Mouse (Mus musculus) liver, embryonic 16.5 days (tissue): ENCODE results near the gene Gm28048. TPM values are rescaled to one million over a fixed set of nuclear protein-coding genes. Genes with fewer than 3 reads are reported as not detected.

Source experiments
- ATAC-seq: fragments of 200-750 bp; cut with Nextera tagmentation; 2 replicates; pipeline ENCODE4 v1.8.0; 2017; ENCODE audit warnings: low read depth, mild to moderate bottlenecking, moderate number of reproducible peaks, moderate library complexity
- H3K27ac ChIP-seq: fragments of 300-500 bp; sonication (generic); 2 replicates; pipeline ENCODE4 v1.5.1; 2014; ENCODE audit warnings: mild to moderate bottlenecking, low read length
- H3K27me3 ChIP-seq: fragments of 300-500 bp; sonication (generic); 2 replicates; pipeline ENCODE4 v1.6.1; 2014; ENCODE audit warnings: low read depth, low read length, mixed read lengths; ENCODE audit not compliant: control insufficient read depth, insufficient read depth
- H3K36me3 ChIP-seq: fragments of 300-500 bp; sonication (generic); 2 replicates; pipeline ENCODE4 v1.6.1; 2014; ENCODE audit warnings: mild to moderate bottlenecking; ENCODE audit not compliant: control insufficient read depth, insufficient read depth
- H3K4me1 ChIP-seq: fragments of 300-500 bp; sonication (generic); 2 replicates; pipeline ENCODE4 v1.6.1; 2014; ENCODE audit warnings: low read depth, low read length, mixed read lengths; ENCODE audit not compliant: control insufficient read depth
- H3K4me2 ChIP-seq: fragments of 300-500 bp; sonication (generic); 2 replicates; pipeline ENCODE4 v1.6.1; 2014; ENCODE audit warnings: low read depth, low read length, mixed read lengths
- H3K4me3 ChIP-seq: fragments of 300-500 bp; sonication (generic); 2 replicates; pipeline ENCODE4 v1.5.1; 2014; ENCODE audit warnings: low read depth, mild to moderate bottlenecking, low read length
- H3K9ac ChIP-seq: fragments of 300-500 bp; sonication (generic); 2 replicates; pipeline ENCODE4 v1.6.1; 2014; ENCODE audit warnings: low read depth, low read length
- H3K9me3 ChIP-seq: fragments of 300-500 bp; sonication (generic); replicated peaks from 2 replicates; pipeline ENCODE4 v1.6.1; 2016; ENCODE audit warnings: low read length; ENCODE audit not compliant: control insufficient read depth
- WGBS: fragments of 180-500 bp; shearing (Covaris S2); extraction: QIAGEN DNeasy Blood & Tissue Kit; methylation state at CpG from one replicate; pipeline ENCODE4 v1.1.7; 2014; ENCODE audit not compliant: insufficient replicate concordance; 5-methylcytosine and 5-hydroxymethylcytosine counted together
- polyA plus RNA-seq: library from polyadenylated mRNA; unstranded; fragments of >200 nt; fragmentation: Nextera tagmentation; extraction: Ambion mirVana; gene quantifications from 2 replicates; pipeline ENCODE4 v1.2.1, GENCODE M21; 2015

Gm28048 gene
- polyA plus RNA-seq, 1 experiment from 2014 or later: 6.4 TPM

GRCm38 (mm10) chr11:22826665-22827064 is 155.2 kb downstream of the Gm28048 start:
- no peak for ATAC-seq
- Histone ChIP-seq H3K4me2 (no peak overlapping the region), H3K36me3 (no peaks in the 10 kb centered on the region), H3K4me1 (no peaks in the 10 kb centered on the region; the same call in 1 of the 2 replicates), H3K4me3 (no peak overlapping the region), H3K9ac (no peak overlapping the region), H3K27me3 (no peaks in the 10 kb centered on the region), H3K9me3 (no peaks in the 10 kb centered on the region), H3K27ac (no peak overlapping the region)
- WGBS: 76% methylated on average over 6 of the region's 6 CpGs

GRCm38 (mm10) chr11:22826051-22826450 is 155.8 kb downstream of the Gm28048 start:
- Histone ChIP-seq H3K36me3 (no peaks in the 10 kb centered on the region), H3K9me3 (no peaks in the 10 kb centered on the region), H3K27ac (no peak overlapping the region), H3K4me1 (no peaks in the 10 kb centered on the region; the same call in 1 of the 2 replicates), H3K4me2 (no peak overlapping the region), H3K27me3 (no peaks in the 10 kb centered on the region), H3K9ac (no peak overlapping the region), H3K4me3 (no peak overlapping the region)
- WGBS: 79% methylated on average over 14 of the region's 14 CpGs
- ATAC-seq: no peak

DNA sequence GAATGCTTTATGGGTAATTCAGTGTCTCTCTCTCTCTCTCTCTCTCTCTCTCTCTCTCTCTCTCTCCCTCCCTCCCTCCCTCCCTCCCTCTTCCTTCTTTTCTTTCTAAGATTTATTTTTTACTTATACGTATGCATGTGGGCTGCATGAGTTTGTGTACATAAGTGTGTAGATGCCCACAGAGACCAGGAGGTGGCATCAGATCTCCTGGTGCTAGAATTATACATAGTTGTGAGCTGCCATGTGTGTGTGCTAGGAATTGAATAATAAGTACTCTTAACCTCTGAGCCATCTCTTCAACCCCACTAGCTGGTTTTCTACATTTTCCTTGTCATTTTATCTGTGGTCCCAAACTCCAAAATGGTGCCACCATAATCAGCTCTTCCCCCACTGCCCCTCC is 156.3 kb downstream of the Gm28048 start:
- 64% methylated on average over 1 of the region's 1 CpGs for WGBS
- no peaks in the 10 kb centered on the region for H3K27me3 ChIP-seq
- H3K4me3 ChIP-seq: no peak overlapping the region
- H3K9ac ChIP-seq: no peak overlapping the region
- H3K4me2 ChIP-seq: no peak overlapping the region
- no peak for ATAC-seq
- no peaks in the 10 kb centered on the region for H3K4me1 ChIP-seq
- no peaks in the 10 kb centered on the region for H3K9me3 ChIP-seq
- H3K27ac ChIP-seq: no peak overlapping the region
- H3K36me3 ChIP-seq: no peaks in the 10 kb centered on the region

GRCm38 (mm10) chr11:22824049-22824705 is 157.7 kb downstream of the Gm28048 start:
- Histone ChIP-seq H3K4me3 (no peak overlapping the region), H3K36me3 (no peaks in the 10 kb centered on the region), H3K9me3 (no peaks in the 10 kb centered on the region), H3K9ac (no peak overlapping the region), H3K4me1 (no peaks in the 10 kb centered on the region), H3K27me3 (no peaks in the 10 kb centered on the region), H3K4me2 (no peak overlapping the region), H3K27ac (no peak overlapping the region)
- 27% methylated on average over 9 of the region's 9 CpGs for WGBS
- ATAC-seq: no peak

- no peaks in the 10 kb centered on the region for H3K27me3 ChIP-seq
- no peaks in the 10 kb centered on the region for H3K36me3 ChIP-seq
- no peaks in the 10 kb centered on the region for H3K4me1 ChIP-seq
- H3K27ac ChIP-seq: no peak overlapping the region
- H3K4me2 ChIP-seq: no peak overlapping the region
- H3K4me3 ChIP-seq: no peak overlapping the region
- whole genome bisulfite sequencing: 55% methylated on average over 3 of the region's 3 CpGs
- no peaks in the 10 kb centered on the region for H3K9me3 ChIP-seq
- ATAC-seq: no peak
- H3K9ac ChIP-seq: no peak overlapping the region
Measured at GRCm38 (mm10) chr11:22821243-22821642, 160.6 kb downstream of the Gm28048 start.

DNA sequence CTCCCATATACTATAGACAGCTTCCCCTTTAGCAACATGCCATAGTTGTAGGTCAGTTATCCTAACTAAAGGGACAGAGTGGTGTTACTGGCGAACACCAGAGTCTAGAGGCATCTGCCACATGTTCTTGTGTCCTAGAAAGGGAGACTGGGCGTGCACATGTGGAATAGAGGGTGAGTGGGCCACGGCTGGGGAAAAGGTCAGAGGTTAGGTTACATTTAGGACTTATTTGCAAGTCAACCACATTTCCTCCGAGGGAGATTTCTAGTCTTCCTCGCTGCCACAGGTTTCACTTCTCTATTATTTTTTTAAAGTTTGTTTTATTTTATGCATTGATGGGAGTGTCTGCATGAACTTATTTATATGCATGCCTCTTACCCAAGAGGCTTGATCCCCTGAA is 163.5 kb downstream of the Gm28048 start:
- Histone ChIP-seq H3K9ac (no peak overlapping the region), H3K4me1 (peaks cover 4% of the 10 kb centered on the region; the same call in 1 of the 2 replicates), H3K9me3 (no peaks in the 10 kb centered on the region), H3K4me3 (no peak overlapping the region), H3K36me3 (no peaks in the 10 kb centered on the region), H3K4me2 (no peak overlapping the region), H3K27ac (no peak overlapping the region), H3K27me3 (no peaks in the 10 kb centered on the region)
- no peak for ATAC-seq
- 34% methylated on average over 5 of the region's 5 CpGs for WGBS

DNA sequence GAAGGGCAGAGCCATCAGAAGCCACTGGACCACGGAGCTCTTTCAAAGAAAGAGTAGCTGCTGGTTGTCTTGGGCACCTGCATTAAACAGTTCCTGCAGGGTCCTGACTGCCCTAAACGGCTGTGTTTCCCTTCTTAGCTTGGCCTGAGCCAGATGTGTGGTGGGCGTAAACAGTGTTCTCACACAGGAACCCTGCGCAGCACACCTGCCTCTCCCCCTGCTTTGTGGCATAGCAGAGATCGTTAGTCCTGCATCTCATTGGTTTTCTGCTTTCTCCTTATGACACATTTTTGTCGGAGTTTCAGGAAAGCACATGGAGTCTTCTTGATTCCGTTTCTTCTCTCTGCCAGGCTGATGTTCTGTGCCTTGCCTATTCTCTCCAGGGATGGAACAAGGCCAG is 166.0 kb downstream of the Gm28048 start:
- no peak overlapping the region for H3K9ac ChIP-seq
- no peak overlapping the region for H3K27ac ChIP-seq
- no peaks in the 10 kb centered on the region for H3K36me3 ChIP-seq
- peaks cover 4% of the 10 kb centered on the region; the same call in 1 of the 2 replicates for H3K4me1 ChIP-seq
- WGBS: 64% methylated on average over 7 of the region's 7 CpGs
- no peak overlapping the region for H3K4me2 ChIP-seq
- no peak overlapping the region for H3K4me3 ChIP-seq
- no peaks in the 10 kb centered on the region for H3K9me3 ChIP-seq
- no peaks in the 10 kb centered on the region for H3K27me3 ChIP-seq
- ATAC-seq: no peak

GRCm38 (mm10) chr11:22815143-22815542 is 166.7 kb downstream of the Gm28048 start:
- Histone ChIP-seq H3K9me3 (no peaks in the 10 kb centered on the region), H3K4me3 (no peak overlapping the region), H3K4me2 (no peak overlapping the region), H3K4me1 (peaks cover 8% of the 10 kb centered on the region; the same call in 1 of the 2 replicates), H3K36me3 (no peaks in the 10 kb centered on the region), H3K27me3 (no peaks in the 10 kb centered on the region), H3K9ac (no peak overlapping the region), H3K27ac (no peak overlapping the region)
- ATAC-seq: no peak

GRCm38 (mm10) chr11:22813921-22814704 is 167.8 kb downstream of the Gm28048 start:
- H3K9ac ChIP-seq: no peak overlapping the region
- H3K4me2 ChIP-seq: no peak overlapping the region
- H3K27me3 ChIP-seq: no peaks in the 10 kb centered on the region
- peak; percentile 40 for ATAC-seq
- H3K4me3 ChIP-seq: no peak overlapping the region
- H3K4me1 ChIP-seq: peaks cover 15% of the 10 kb centered on the region
- H3K36me3 ChIP-seq: no peaks in the 10 kb centered on the region
- 39% methylated on average over 5 of the region's 5 CpGs for WGBS
- H3K9me3 ChIP-seq: no peaks in the 10 kb centered on the region
- H3K27ac ChIP-seq: peak overlapping the region; percentile 26
